Mouse (Mus musculus): ENCODE data around the gene Dync1i1. TPM values are rescaled to one million over a fixed set of nuclear protein-coding genes. Genes with fewer than 3 reads are reported as not detected.

Gene Dync1i1
- polyA plus RNA-seq, 1 experiment from 2014 or later = 3.3 TPM

DNA sequence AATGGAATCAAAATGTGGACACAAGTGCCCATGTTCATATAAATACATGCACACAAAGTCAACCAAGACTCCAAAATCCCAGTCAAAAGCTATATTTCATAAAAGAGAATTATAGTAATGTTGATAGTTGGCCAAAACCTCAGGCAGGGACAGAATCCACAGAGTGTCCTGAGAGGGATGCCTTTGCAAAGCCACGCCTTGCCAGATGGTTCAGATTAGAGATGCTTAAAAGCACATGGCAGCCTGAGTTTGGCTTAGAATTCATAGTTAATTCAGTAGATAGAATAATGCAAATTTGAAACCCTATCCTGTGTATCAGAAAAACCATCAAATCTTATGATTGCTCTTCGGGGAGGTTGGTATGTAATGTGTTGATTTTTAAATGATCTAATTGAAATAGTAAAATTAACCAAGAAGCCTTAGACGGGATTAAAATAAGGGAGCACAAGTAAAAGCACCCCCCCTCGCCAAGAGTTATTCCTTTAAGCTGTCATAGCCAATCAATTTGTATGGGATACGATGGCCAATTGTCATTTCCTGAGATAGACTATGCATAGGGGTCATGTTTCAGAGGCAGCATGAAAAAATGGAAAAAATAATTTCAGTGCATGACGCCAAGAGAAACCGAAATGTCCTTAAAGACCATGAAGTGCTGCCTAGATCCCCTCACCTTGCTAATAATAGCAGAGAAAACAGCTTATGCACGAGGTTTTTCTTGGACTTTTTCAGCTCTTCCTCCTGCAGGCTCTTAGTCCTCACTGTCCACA is 210.3 kb downstream of the Dync1i1 start:
- 81% methylated on average over 8 of the region's 8 CpGs for WGBS (ENCODE audit: insufficient replicate concordance)
- no peaks in the 10 kb centered on the region for H3K27me3 ChIP-seq (ENCODE audit: control insufficient read depth, insufficient read depth, low read length)
- H3K27ac ChIP-seq (ENCODE audit: low read depth, low read length) = no peak overlapping the region
- H3K4me2 ChIP-seq = no peak overlapping the region
- no peaks in the 10 kb centered on the region for H3K4me1 ChIP-seq (ENCODE audit: control insufficient read depth, insufficient read depth, low read length)
- no peak overlapping the region for H3K9ac ChIP-seq (ENCODE audit: low read depth, low read length)
- no peaks in the 10 kb centered on the region for H3K9me3 ChIP-seq (replicated peaks; ENCODE audit: control insufficient read depth, low read length)
- no peaks in the 10 kb centered on the region for H3K36me3 ChIP-seq (ENCODE audit: control insufficient read depth, insufficient read depth, low read length)
- no peak for ATAC-seq (replicated peaks; ENCODE audit: insufficient number of reproducible peaks, low FRiP score, low TSS enrichment)
- no peak overlapping the region for H3K4me3 ChIP-seq (ENCODE audit: low read depth, low read length)

DNA sequence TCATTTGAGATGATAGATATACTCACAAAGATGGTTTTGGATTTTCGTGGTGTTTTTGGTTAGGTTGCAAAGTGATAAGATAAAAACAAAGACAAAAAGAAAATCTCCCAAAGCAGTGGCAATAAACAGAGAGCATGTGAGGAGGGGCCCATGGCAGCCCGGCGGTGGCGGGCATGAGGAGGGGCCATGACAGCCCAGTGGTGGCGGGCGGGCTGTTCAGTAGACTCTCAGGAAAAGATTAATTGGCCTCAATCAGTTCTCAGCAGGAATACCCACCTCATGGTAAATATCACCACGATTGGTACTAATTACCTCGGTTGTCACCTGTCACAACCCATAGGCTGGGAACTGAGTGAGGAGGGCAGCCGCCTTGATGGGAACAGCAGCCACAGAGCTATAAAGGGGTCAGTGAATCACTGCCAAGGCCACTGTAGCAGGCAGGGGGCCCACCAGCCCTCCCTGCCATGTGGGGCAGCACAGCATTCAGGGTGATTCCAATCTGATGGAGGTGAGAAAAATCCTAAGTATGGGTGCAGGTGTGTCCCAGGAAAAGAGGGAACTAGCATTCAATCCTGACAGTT is 224.5 kb downstream of the Dync1i1 start:
- H3K36me3 ChIP-seq (ENCODE audit: control insufficient read depth, insufficient read depth, low read length) = no peaks in the 10 kb centered on the region
- H3K4me1 ChIP-seq (ENCODE audit: control insufficient read depth, insufficient read depth, low read length) = no peaks in the 10 kb centered on the region
- H3K4me3 ChIP-seq (ENCODE audit: low read depth, low read length) = no peak overlapping the region
- no peak for ATAC-seq (replicated peaks; ENCODE audit: insufficient number of reproducible peaks, low FRiP score, low TSS enrichment)
- WGBS (ENCODE audit: insufficient replicate concordance) = 64% methylated on average over 9 of the region's 9 CpGs
- H3K27me3 ChIP-seq (ENCODE audit: control insufficient read depth, insufficient read depth, low read length) = no peaks in the 10 kb centered on the region
- no peak overlapping the region for H3K9ac ChIP-seq (ENCODE audit: low read depth, low read length)
- no peaks in the 10 kb centered on the region for H3K9me3 ChIP-seq (replicated peaks; ENCODE audit: control insufficient read depth, low read length)
- H3K27ac ChIP-seq (ENCODE audit: low read depth, low read length) = no peak overlapping the region
- H3K4me2 ChIP-seq = no peak overlapping the region

DNA sequence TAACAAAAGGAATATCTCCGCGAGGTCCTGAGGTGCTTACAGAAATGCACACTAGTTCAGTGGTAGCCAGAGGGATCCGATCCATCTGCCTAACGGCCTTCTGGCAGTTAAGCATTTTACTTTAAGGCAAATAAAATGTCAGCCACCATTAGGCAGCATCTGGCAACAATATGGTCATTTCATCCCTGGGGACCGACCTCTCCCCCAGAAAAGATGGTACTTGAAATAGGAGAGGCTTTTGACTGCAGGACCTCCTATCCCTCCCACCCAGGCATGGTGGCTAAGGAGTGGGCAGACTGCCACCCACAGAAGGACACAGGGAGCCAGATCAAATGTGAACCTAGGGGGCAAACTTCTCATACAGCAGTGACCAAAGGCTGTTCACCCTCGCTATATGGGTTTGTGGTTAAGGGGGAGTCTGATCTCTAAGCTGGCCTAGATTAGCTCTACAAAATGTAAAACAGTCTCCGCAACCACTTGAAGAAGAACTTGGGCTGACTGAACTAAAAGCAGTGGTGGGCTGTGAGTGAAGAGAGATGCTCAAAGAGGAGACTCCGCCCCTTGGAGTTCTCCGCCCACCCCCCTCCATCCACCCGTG is 231.0 kb downstream of the Dync1i1 start:
- H3K36me3 ChIP-seq (ENCODE audit: control insufficient read depth, insufficient read depth, low read length) = no peaks in the 10 kb centered on the region
- no peaks in the 10 kb centered on the region for H3K27me3 ChIP-seq (ENCODE audit: control insufficient read depth, insufficient read depth, low read length)
- no peak overlapping the region for H3K4me3 ChIP-seq (ENCODE audit: low read depth, low read length)
- H3K9me3 ChIP-seq (replicated peaks; ENCODE audit: control insufficient read depth, low read length) = no peaks in the 10 kb centered on the region
- no peak overlapping the region for H3K9ac ChIP-seq (ENCODE audit: low read depth, low read length)
- 72% methylated on average over 10 of the region's 10 CpGs for WGBS (ENCODE audit: insufficient replicate concordance)
- H3K27ac ChIP-seq (ENCODE audit: low read depth, low read length) = no peak overlapping the region
- H3K4me2 ChIP-seq = no peak overlapping the region
- no peak for ATAC-seq (replicated peaks; ENCODE audit: insufficient number of reproducible peaks, low FRiP score, low TSS enrichment)
- H3K4me1 ChIP-seq (ENCODE audit: control insufficient read depth, insufficient read depth, low read length) = no peaks in the 10 kb centered on the region

DNA sequence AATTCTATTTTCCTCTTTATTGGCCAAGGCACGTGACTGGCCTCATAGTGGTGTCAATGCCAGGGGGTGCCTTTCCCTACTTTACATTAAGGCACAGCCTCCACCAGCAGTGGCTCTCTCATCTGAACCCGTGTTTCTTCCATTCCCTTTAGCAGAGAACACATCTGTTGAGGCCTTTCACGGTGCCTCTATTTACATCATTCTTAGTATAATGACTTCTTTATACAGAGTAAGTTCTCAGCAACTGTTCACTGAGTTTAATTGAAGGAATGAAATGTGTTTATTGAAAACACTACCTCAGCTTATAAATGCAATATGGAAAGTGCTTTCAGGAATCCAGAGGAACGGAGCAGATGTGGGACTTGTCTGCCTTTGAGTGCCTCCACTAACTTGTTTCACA is 235.3 kb downstream of the Dync1i1 start:
- WGBS (ENCODE audit: insufficient replicate concordance) = 82% methylated on average over 4 of the region's 4 CpGs
- H3K9ac ChIP-seq (ENCODE audit: low read depth, low read length) = no peak overlapping the region
- H3K36me3 ChIP-seq (ENCODE audit: control insufficient read depth, insufficient read depth, low read length) = no peaks in the 10 kb centered on the region
- H3K27ac ChIP-seq (ENCODE audit: low read depth, low read length) = no peak overlapping the region
- no peak for ATAC-seq (replicated peaks; ENCODE audit: insufficient number of reproducible peaks, low FRiP score, low TSS enrichment)
- H3K4me1 ChIP-seq (ENCODE audit: control insufficient read depth, insufficient read depth, low read length) = no peaks in the 10 kb centered on the region
- H3K9me3 ChIP-seq (replicated peaks; ENCODE audit: control insufficient read depth, low read length) = no peaks in the 10 kb centered on the region
- H3K4me2 ChIP-seq = no peak overlapping the region
- H3K4me3 ChIP-seq (ENCODE audit: low read depth, low read length) = no peak overlapping the region
- no peaks in the 10 kb centered on the region for H3K27me3 ChIP-seq (ENCODE audit: control insufficient read depth, insufficient read depth, low read length)

DNA sequence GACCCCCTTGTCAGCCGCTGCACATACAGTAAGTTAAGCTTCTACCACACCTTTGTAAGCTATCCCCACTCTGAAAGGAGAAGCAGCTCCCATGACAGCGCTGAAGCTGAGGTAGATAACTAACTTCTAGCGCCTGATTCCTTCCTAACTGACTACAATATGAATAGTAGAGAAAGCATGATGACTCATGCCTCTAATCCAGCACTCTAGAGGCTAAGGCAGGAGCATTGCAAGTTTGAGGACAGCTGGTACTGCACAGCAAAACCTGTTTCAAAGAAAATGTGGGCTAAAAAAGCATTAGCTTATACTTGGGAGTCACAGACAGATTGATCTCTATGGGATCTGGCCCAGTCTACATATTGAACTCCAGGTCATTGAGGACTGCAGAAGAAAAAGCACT is 236.5 kb downstream of the Dync1i1 start:
- WGBS (ENCODE audit: insufficient replicate concordance) = 79% methylated on average over 3 of the region's 3 CpGs
- Histone ChIP-seq H3K27me3 (ENCODE audit: control insufficient read depth, insufficient read depth, low read length) (no peaks in the 10 kb centered on the region), H3K4me2 (no peak overlapping the region), H3K36me3 (ENCODE audit: control insufficient read depth, insufficient read depth, low read length) (no peaks in the 10 kb centered on the region), H3K4me1 (ENCODE audit: control insufficient read depth, insufficient read depth, low read length) (no peaks in the 10 kb centered on the region), H3K4me3 (ENCODE audit: low read depth, low read length) (no peak overlapping the region), H3K27ac (ENCODE audit: low read depth, low read length) (no peak overlapping the region), H3K9ac (ENCODE audit: low read depth, low read length) (no peak overlapping the region), H3K9me3 (replicated peaks; ENCODE audit: control insufficient read depth, low read length) (no peaks in the 10 kb centered on the region)
- ATAC-seq (replicated peaks; ENCODE audit: insufficient number of reproducible peaks, low FRiP score, low TSS enrichment) = no peak

DNA sequence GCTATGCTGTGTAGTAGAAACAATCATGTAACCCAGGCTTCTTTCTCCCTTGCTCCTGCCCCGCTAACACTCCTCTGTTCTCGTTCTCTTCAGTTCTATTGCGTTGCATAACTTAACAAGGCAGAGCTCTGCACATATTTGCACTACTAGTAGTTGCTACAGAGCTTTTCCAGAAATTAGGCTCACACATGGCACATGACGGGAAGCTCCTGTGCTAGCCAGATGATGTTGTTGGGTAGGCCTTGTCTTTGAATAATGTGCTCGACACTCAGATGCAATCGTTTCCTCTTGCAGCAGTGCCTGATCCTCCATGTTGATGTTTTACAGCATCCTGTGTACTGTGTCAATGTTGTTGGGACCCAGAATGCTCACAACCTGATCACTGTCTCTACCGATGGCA is 240.9 kb downstream of the Dync1i1 start:
- no peaks in the 10 kb centered on the region for H3K9me3 ChIP-seq (replicated peaks; ENCODE audit: control insufficient read depth, low read length)
- no peaks in the 10 kb centered on the region for H3K4me1 ChIP-seq (ENCODE audit: control insufficient read depth, insufficient read depth, low read length)
- no peak overlapping the region for H3K4me3 ChIP-seq (ENCODE audit: low read depth, low read length)
- no peak overlapping the region for H3K9ac ChIP-seq (ENCODE audit: low read depth, low read length)
- H3K27ac ChIP-seq (ENCODE audit: low read depth, low read length) = no peak overlapping the region
- no peaks in the 10 kb centered on the region for H3K27me3 ChIP-seq (ENCODE audit: control insufficient read depth, insufficient read depth, low read length)
- no peaks in the 10 kb centered on the region for H3K36me3 ChIP-seq (ENCODE audit: control insufficient read depth, insufficient read depth, low read length)
- no peak overlapping the region for H3K4me2 ChIP-seq
- WGBS (ENCODE audit: insufficient replicate concordance) = 88% methylated on average over 7 of the region's 7 CpGs
- no peak for ATAC-seq (replicated peaks; ENCODE audit: insufficient number of reproducible peaks, low FRiP score, low TSS enrichment)

DNA sequence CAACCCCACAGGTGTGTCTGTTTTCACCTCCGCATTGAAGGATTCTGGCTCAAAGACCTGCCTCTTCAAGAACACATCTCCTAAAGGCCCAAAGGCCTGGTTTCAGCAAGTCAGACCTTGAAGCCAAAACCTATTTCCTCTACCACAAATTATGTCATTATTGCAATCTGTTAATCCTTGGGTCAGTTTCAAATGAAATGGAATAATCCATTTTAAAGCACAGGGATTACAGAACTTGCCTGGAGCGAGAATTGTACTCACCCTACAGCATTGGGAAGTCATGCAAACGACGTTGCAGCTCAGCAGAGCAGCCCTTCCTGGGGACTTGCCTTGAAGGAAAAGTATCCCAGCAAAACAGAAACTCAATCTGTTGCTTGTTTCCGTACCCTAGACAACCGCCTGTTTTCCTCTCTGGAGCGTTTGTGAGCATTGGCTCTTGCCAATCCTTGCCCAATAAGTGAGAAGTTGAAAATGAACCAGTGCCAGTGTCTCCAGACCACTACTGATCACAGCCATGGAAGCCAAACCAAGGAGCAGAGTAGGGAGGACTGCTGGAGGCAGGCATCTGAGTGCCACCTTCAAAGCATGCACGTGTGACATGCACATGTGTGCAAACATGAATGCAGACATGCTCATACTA is 241.5 kb downstream of the Dync1i1 start:
- no peak overlapping the region for H3K9ac ChIP-seq (ENCODE audit: low read depth, low read length)
- ATAC-seq (replicated peaks; ENCODE audit: insufficient number of reproducible peaks, low FRiP score, low TSS enrichment) = no peak
- H3K36me3 ChIP-seq (ENCODE audit: control insufficient read depth, insufficient read depth, low read length) = no peaks in the 10 kb centered on the region
- 80% methylated on average over 8 of the region's 8 CpGs for WGBS (ENCODE audit: insufficient replicate concordance)
- no peaks in the 10 kb centered on the region for H3K4me1 ChIP-seq (ENCODE audit: control insufficient read depth, insufficient read depth, low read length)
- no peaks in the 10 kb centered on the region for H3K9me3 ChIP-seq (replicated peaks; ENCODE audit: control insufficient read depth, low read length)
- H3K4me3 ChIP-seq (ENCODE audit: low read depth, low read length) = no peak overlapping the region
- no peak overlapping the region for H3K27ac ChIP-seq (ENCODE audit: low read depth, low read length)
- H3K27me3 ChIP-seq (ENCODE audit: control insufficient read depth, insufficient read depth, low read length) = no peaks in the 10 kb centered on the region
- H3K4me2 ChIP-seq = no peak overlapping the region

DNA sequence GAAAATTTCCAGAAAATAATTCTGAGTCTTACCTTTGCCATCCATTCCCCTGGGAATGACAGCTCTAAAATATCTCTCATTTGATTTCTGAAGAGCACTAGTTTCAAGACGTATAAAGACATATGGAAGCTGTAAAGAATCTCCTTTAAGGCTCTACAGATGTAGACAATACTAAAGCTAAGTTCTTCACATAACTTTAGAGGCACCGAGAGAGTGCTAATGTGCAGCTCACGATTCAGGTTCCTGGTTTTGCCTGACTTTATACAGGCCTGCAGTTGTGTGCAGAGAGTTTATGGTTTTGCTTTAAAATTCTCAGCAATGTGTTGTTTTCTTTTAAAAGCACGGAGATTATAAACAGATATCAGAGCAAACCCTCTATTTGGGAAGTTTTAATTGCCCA is 242.1 kb downstream of the Dync1i1 start:
- Histone ChIP-seq H3K36me3 (ENCODE audit: control insufficient read depth, insufficient read depth, low read length) (no peaks in the 10 kb centered on the region), H3K27me3 (ENCODE audit: control insufficient read depth, insufficient read depth, low read length) (no peaks in the 10 kb centered on the region), H3K4me2 (no peak overlapping the region), H3K9ac (ENCODE audit: low read depth, low read length) (no peak overlapping the region), H3K9me3 (replicated peaks; ENCODE audit: control insufficient read depth, low read length) (no peaks in the 10 kb centered on the region), H3K4me3 (ENCODE audit: low read depth, low read length) (no peak overlapping the region), H3K4me1 (ENCODE audit: control insufficient read depth, insufficient read depth, low read length) (no peaks in the 10 kb centered on the region), H3K27ac (ENCODE audit: low read depth, low read length) (no peak overlapping the region)
- WGBS (ENCODE audit: insufficient replicate concordance) = 71% methylated on average over 4 of the region's 4 CpGs
- no peak for ATAC-seq (replicated peaks; ENCODE audit: insufficient number of reproducible peaks, low FRiP score, low TSS enrichment)

Data from heart, embryonic 11.5 days (tissue).